Mouse (Mus musculus) telencephalon, adult 2 months (tissue): Measurements from ENCODE around the gene Pklr.
"Not testable (repeated sequence)": the region's sequence is repeated elsewhere in the genome, so short reads cannot be mapped to it uniquely, and the experiment has no call there.

Experiments used
- DNase-seq: peaks from one replicate; pipeline ENCODE4 v3.0.0-alpha.2; 2011; ENCODE audit warnings: low read depth, low spot score

Gene Pklr

DNA sequence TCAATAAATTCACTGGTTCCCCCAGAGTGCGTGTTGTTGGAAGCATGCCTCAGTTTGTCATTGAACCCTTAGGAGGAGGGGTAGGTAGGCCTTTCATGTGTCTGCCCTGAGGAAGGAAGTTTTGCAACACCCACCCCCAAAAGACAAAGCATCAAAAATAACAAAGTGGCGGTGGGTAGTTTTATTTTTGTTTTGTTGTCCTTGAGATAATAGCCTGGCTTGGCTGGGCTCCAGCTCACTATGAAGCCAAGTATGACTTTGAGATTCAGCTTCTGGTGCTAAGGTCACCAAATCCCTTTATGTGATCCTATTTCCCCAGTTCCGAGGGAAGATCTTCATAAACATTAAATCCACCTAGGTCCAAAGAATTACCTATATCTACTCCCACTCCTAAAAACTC lies 11.7 kb upstream of the Pklr start:
- no peak for DNase-seq

DNA sequence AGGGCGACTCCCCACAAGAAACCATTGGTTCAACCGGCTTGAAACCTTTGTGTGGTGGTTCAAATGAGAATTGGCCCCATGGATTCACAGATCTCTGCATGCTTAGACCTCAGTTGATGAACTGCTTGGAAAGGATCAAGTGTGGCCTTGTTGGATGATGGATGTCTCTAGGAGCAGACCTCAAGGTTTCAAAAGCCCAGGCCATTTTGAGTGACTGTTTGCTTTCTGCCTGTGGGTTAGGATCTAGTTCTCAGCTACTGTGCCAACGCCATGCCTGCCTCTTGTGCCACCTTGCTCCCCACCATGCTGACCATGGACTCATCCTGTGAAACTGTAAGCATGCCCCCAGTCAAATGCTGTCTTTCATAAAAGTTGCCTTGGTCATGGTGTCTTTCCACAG lies 10.0 kb upstream of the Pklr start:
- no peak for DNase-seq

DNA sequence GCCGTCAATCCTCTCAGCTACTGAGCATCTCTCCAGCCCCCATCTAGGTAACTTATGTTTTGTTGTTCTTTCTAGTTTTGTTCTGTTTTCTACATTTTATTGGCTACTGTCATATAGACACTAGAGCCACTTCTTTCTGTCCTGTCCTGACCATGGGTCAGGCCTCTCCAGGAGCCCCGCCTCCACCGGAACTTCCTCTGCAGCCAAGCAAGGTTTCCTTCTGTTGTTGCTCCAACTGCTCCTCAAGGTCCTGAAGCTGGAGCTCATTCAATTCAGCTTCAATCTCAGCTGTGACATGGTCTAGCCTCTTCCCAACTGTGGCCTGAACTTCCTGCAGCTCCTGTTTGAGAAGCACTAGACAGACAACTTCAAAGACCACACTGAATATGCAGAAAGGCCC lies 6.0 kb upstream of the Pklr start:
- DNase-seq = no peak

DNA sequence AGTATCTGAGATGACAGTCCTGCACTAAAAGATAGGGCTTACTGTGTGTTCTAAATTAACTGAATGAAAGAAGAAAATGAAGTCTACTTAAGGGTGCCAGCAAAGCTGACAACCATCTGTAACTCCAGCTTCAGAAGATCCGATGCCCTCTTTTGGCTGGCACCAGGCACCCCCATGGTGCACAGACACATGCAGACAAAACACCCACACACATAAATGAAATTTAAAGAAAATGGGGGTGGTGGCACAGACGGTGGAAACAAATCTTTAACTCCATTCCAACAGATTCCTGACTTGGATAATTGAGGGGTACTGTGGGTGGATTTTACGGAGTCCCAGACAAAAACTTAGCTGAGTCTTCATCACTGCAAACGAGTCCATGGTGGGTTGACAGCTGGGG lies 4.1 kb upstream of the Pklr start:
- DNase-seq = peak; percentile 93

DNA sequence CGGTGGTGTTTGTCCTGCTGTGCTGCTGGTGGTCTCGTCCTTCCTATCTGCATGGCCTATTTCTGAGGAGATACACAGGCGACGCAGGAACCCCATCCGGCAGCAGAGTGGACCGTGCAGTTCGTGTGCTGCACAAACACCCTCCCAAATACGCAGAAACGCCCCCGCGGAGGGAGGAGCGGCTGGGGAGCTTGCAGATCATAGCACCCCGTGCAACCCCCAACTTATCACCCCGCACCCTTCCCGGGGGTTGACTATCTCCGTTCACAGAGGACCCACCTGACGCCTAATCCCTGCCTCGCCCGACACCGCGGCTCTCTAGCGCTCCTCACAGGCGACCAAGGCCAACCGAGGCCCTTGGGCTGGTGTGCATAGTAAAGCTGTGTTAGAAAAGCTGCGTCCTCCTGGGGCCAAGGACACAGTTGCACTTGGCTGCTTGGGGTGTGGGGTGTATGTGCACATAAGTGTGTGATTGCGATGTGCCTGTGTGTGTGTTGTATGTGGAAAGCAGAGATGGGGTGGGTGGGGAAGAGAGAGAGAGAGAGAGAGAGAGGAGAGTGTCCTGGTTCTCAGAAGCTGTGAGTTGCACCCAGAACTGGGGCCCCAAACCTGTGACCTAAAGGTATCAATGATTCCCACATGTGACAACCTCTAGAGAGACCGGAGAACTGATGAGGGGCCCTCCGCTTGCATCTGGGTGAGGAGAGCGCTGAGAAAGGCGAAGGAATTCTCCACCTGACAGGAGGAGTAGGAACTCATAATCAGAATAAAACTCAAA lies 3.5 kb upstream of the Pklr start:
- peak; percentile 33 for DNase-seq

DNA sequence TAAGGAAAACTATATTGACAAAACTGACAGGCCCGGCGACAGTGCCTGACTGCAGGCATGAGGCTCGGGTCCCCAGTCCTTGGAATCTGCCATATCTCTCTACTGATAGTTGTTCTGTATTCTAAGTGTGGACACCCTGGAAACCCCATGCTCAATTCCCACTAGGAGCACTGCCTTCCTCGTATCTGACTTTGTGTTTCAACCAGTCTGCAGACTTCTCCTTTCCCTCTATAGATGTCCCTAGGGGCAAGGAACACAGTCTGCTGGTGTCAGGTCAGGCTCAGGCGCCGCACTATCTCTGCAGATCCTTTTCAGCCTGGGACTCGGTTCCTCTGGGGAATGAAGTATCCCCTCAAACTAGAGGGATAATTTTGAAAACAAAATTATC lies 2.9 kb upstream of the Pklr start:
- no peak for DNase-seq

DNA sequence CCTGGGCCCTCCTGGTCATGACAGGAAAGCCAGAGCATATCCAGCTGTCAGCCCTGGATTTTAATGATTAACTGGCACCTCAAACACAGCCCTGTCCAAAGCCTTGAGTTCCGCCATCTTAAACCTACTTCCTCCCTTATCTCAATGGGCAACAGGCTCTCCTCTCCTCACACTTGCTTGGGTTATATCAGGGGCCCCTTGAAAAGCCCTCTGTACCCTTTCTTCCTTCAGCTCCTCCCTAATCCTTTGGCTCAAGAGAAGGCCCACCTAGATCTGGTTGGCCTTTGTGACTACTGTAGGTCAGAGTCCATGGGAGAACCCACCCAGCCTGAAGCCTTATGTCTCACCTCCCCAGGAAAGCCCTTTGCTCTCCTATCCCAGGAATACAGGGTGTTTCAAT lies 2.2 kb upstream of the Pklr start:
- no peak for DNase-seq

DNA sequence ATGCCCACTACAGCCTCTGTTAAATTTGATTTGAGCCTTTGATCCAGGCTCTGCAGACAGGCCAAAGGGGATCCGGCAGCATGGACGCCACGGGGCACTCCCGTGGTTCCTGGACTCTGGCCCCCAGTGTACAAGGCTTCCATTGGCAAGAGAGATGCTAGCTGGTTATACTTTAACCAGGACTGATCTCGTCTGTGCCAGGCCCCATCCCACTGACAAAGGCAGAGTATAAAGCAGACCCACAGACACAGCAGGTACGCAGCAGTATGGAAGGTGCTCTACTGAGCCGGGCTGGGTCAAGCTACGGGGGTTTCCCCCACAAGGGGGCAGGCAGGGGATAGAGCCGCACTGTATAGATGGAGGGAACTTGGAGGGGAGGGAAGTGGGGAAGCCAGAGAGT lies 423 bp downstream of the Pklr start:
- DNase-seq = no peak

DNA sequence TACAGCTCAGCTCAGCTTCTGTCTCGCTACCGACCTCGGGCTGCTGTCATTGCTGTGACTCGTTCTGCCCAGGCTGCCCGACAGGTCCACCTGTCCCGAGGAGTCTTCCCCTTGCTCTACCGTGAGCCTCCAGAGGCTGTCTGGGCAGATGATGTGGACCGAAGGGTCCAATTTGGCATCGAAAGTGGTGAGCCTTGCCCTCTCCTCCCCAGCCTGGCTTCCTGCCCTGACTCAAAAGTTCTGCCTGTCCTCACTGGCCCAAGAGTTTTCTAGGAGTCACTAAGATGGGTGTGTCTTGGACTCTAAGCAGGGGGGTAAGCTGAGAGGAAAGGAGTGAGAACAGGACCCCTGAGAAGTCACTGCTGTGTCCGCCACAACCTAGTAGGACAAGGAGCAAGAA lies 8.9 kb downstream of the Pklr start:
- no peak for DNase-seq

DNA sequence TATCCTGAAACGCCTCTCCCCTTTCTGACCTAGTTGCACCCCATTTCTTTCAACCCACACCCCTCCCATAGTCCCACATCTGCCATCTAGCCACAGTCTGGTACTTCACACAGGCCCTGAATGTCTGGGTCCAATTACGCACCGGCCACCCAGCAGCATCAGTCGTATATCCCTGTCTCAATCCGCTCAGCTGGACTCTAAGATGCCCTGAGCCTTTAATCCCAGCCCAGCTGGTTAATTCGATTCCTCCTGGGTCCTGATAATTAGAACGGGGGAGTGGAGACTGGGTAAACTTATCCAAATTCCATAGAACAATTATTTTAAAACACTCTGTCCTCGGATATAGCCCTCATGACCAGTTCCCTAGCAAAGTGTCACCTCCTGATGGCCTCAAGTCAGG lies 9.6 kb downstream of the Pklr start:
- DNase-seq = no peak

DNA sequence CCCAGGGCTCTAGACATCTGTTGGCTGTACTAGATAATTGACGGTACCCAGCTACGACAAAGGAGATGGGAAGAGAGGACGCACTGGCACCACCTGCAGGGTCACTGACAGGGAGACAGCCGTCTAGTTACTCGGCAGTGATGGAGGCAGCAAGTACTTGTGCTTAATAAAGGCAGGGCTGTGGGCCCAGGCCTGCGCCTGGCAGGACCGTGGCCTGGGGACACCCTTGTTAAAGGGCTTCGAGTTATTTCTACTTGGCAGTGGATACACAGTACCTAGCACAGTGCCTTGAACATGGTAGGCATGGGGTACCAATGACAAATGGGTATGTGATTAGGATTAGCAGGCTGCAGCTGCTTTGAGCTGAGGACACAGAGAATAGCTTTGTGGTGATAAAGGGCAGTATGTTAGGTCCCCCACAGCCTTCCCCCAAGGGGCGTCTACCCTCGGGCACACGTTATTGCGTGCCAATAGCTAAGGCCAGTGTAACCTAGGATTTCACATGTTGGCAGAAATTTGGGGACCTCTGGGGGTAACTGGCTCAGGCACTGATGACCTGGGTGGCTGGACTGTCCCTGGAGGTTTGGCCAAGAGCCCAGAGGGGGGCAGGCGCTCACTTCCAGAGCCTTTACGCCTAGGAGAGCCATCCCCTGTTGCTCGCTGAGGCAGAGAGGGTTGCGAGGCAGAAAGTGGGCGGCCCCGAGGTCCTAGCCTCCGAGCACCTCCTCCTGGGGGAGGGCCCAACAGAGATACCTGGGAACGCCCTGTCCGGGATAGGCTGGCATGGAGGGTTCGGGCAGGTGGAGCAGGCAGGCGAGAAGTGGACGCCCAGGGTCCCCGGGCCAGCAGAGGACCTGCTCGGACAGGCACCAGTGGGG lies 11.4 kb downstream of the Pklr start:
- DNase-seq = no peak

DNA sequence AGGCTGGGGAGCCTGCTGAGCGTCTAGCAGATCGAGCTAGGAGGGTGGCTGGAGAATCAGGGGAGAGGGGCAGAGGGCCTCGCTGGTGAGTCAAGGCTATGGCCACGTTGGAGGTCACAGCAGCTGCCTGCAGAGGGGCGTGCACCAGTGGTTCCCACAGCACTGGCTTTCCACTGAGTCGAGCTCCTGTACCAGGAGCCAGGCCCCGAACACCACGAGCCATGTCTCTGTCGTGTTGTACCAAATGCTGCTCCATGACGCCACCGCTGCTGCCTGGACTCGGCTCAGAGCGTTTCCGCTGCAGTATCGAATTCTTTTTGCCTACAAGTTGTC lies 12.0 kb downstream of the Pklr start:
- DNase-seq = no peak

DNA sequence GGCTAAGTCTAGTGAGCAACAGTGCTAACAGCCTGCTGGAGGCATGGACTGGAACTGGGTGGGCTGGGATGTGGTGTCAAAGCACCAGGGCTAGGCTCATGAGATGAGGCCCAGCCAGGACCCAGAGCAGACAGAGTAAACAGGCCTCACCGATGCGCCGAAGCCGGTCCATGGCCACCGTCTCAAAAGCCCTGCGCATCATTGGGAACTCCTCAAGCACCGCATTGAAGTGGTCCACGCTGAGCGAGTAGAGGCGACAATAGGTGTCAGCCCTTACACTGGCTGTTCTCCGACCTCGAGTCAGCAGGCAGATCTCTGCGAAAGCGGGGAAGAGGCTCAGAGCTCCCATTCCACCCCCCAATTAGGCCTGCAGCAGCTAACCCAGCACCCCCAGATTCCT lies 12.6 kb downstream of the Pklr start:
- no peak for DNase-seq

DNA sequence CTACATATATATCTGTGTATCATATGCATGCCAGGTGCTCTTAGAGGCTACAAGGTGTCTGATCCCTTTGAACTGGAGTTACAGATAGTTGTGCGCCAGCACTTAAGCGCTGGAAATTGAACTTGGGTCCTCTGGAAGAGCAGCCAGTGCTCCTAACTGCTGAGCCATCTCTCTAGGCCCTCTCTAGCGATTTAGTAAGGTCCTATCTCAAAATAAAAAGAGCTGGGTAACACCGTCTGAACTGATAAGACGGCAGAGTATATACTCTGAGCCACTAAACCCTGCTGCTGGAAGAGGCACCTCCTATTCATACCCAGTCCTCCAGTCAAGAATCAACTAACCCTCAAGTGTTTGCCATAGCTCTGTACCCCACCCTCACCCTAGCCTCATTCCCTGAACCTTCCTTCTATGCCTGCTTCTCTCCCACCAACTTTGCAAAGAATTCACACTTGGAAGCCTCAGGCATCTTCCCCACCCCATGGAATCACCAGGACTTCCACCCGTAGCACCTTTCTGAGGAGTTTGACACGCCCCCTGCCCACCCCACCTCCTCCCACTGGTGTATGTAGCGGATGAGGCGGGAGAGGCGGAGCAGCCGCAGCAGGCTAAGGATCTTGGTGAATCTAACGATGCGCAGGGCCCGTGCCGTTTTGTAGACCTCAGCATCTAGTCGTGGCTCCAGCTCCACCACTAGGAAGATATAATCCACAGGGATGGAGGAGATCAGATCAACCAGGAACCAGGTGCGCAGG lies 16.3 kb downstream of the Pklr start:
- no peak for DNase-seq

DNA sequence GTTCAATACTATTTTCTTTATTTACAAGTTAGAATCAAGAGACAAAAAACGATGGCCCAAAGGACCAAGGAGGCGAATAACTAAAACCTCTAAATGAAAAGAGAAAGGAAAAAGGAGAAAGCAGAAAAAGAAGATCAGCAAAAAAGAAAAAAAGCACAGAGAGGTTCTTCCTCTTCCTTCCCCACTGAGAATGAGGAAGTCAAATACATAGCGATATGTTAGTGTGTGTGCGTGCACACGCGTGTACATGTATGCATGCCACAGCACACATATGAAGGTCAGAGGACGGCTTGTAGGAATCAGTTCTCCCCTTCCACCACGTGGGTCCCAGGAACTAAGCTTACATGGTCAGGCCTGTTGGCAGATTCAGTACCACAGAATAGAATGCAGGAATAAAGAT lies 21.0 kb downstream of the Pklr start:
- DNase-seq = no peak

DNA sequence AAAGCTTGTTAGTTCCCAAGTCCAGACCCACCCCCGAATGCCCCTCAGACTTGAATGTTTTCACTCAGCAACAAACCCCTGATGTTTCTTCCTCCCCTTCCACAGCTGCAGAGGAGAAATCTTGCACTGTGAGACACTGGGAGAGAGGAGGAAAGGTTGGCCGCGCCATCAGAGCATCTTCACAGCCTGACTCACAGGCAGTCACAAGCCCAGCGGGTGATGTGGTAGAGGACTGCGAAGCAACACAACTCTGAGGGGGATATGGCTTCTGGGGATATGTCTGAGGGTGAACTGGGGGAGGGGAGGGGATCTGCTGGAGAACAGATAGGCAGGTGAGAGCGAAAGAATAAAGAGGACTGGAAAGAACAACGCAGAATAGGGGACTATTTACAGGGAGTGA lies 22.7 kb downstream of the Pklr start:
- no peak for DNase-seq

DNA sequence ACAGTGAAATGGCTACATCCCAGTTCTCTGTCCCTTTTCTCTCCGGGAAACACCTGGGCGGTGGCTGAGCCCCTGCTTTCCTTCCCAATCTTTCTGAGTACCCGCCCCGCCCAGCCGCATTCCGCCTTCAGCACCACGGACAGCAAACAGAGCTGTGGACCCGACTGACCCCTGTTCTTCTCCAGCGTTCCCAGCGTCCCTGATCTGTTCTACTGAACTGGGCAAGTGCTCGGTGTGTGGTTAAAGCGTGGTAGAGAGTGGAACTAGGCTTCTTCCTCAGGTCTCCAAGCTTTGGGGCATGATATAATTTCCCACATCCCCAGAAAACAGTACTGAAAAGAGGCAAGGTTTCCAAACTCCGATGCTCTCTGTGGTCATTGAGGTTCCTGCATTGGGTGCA lies 23.3 kb downstream of the Pklr start:
- DNase-seq = no peak

DNA sequence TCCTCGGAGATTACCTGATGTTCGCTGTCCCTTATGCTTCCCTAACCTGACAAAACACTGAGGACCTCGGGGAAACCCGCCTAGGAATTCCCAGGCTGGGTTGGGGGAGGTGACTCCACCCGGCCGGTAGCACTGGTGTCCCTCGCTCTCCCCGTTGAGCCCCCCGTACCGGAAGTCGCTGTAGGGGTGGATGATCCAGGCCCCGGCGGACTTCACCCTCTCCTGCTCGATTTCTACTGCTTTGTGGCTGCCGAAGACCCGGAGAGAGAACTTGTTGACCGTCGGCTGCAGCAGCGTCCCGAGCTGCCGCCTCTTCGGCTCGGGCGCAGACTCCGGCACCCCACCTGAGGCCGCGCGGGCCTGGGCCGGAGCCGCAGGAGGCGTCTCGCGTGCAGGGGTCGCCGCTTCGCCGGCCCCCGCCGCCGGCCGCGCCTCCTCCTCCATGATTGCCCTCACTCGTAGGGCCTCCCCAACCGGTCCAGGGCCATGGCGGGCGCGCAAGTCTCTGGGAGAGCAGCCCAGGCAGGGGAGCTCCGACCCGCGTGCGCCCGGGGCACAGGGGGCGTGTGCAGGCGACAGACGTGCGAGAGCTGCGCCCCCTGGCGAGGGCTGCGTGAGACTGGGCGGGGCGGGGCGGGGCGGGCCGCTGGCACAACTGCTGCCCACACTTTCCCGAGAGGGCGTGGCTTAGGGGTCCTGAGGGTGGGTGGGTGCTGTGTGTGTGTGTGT lies 23.8 kb downstream of the Pklr start, which contains the start of gene Hcn3:
Gene Hcn3 (minus strand): TSS at position 581 of the 729 bp plus-strand sequence.
- DNase-seq = no peak

DNA sequence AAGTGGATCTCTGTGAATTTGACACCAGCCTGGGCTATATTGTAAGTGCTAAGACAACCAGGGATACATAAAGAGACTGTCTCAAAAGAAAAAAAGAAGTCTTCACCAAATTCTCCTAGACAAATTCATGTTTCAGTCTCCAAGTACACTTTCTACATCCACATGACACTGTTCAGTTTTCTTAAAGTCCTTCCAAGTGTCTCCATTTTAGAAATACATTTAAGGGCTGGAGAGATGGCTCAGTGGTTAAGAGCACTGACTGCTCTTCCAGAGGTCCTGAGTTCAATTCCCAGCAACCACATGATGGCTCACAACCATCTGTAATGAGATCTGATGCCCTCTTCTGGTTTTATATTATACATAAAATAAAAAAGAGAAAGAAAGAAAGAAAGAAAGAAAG lies 25.3 kb downstream of the Pklr start:
- DNase-seq = not testable (repeated sequence)

DNA sequence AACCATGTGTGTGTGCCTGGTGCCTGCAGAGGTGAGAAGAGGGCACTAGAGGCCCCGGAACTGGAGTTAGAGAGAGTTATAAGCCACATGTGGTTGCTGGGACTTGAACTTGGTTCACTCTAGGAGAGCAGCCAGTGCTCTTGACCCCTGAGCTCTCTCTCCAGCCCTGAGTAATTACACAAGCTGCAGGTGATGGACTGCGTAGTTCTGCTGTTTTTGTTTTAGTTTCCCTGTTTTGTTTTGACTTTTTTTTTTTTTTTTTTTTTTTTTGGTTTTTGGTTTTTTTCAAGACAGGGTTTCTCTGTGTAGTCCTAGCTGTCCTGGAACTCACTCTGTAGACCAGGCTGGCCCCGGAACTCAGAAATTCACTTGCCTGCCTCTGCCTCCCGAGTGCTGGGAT lies 25.8 kb downstream of the Pklr start:
- DNase-seq = no peak

DNA sequence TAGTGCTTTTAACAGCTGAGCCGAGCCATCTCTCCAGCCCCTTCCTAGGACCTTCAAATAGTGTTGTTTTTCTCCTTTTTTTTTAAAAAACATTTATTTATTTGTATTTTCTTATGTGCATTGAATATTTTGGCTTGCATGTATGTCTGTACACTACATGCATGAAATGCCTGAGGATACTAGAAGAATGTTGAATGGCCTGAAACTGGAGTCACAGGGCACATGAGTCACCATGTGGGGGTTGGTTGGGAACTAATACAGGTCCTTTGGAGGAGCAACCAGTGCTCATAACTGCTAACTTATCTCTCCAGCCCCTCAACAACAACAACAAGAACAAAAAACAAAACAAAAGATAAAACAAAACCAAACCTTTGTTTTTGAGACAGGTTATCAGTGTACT lies 27.2 kb downstream of the Pklr start:
- no peak for DNase-seq
